Mouse (Mus musculus) intestine, embryonic 16.5 days (tissue): Measurements from ENCODE around the gene 2410002F23Rik. TPM values are rescaled to one million over a fixed set of nuclear protein-coding genes. Genes with fewer than 3 reads are reported as not detected.

ENCODE experiments used
- ATAC-seq: fragments of 200-750 bp; cut with Nextera tagmentation; 2 replicates; pipeline ENCODE4 v1.8.0; 2017; ENCODE audit warnings: moderate TSS enrichment, moderate library complexity
- H3K27ac ChIP-seq: fragments of 300-500 bp; sonication (generic); 2 replicates; pipeline ENCODE4 v1.5.1; 2014; ENCODE audit warnings: mild to moderate bottlenecking, low read length
- H3K27me3 ChIP-seq: fragments of 300-500 bp; sonication (generic); replicated peaks from 2 replicates; pipeline ENCODE4 v1.6.1; 2014; ENCODE audit warnings: low read length, control low read depth, mixed read lengths; ENCODE audit not compliant: control insufficient read depth, insufficient read depth
- H3K36me3 ChIP-seq: fragments of 300-500 bp; sonication (generic); 2 replicates; pipeline ENCODE4 v1.6.1; 2014; ENCODE audit warnings: low read length, control low read depth; ENCODE audit not compliant: control insufficient read depth, insufficient read depth
- H3K4me1 ChIP-seq: fragments of 300-500 bp; sonication (generic); 2 replicates; pipeline ENCODE4 v1.6.1; 2014; ENCODE audit warnings: low read length, control low read depth, mixed read lengths; ENCODE audit not compliant: control insufficient read depth, insufficient read depth
- H3K4me2 ChIP-seq: fragments of 300-500 bp; sonication (generic); 2 replicates; pipeline ENCODE4 v1.6.1; 2014; ENCODE audit warnings: low read depth, low read length, control low read depth
- H3K4me3 ChIP-seq: fragments of 300-500 bp; sonication (generic); 2 replicates; pipeline ENCODE4 v1.5.1; 2014; ENCODE audit warnings: mild to moderate bottlenecking, low read length
- H3K9ac ChIP-seq: fragments of 300-500 bp; sonication (generic); 2 replicates; pipeline ENCODE4 v1.6.1; 2014; ENCODE audit warnings: low read depth, low read length
- H3K9me3 ChIP-seq: fragments of 300-500 bp; sonication (generic); 2 replicates; pipeline ENCODE4 v1.6.1; 2016; ENCODE audit warnings: low read length, control low read depth; ENCODE audit not compliant: control insufficient read depth
- WGBS: fragments of 180-500 bp; shearing (Covaris S2); extraction: QIAGEN DNeasy Blood & Tissue Kit; methylation state at CpG from one replicate; pipeline ENCODE4 v1.1.7; 2014; 5-methylcytosine and 5-hydroxymethylcytosine counted together
- polyA plus RNA-seq: library from polyadenylated mRNA; unstranded; fragments of >200 nt; fragmentation: Nextera tagmentation; extraction: Ambion mirVana; gene quantifications from 2 replicates; pipeline ENCODE4 v1.2.1, GENCODE M21; 2015

2410002F23Rik gene
- polyA plus RNA-seq, 1 experiment from 2014 or later: 114 TPM

- H3K9me3 ChIP-seq: no peaks in the 10 kb centered on the region
- no peak overlapping the region for H3K27ac ChIP-seq
- no peak overlapping the region for H3K9ac ChIP-seq
- H3K4me3 ChIP-seq: no peak overlapping the region
- H3K4me1 ChIP-seq: no peaks in the 10 kb centered on the region
- no peak for ATAC-seq
- no peaks in the 10 kb centered on the region for H3K36me3 ChIP-seq
- H3K4me2 ChIP-seq: no peak overlapping the region
- H3K27me3 ChIP-seq: peaks cover 6% of the 10 kb centered on the region; the same call in 1 of the 2 replicates
- WGBS: 74% methylated on average over 7 of the region's 7 CpGs
Measured at GRCm38 (mm10) chr7:44273446-44273845, 26.9 kb downstream of the 2410002F23Rik start.

- Histone ChIP-seq H3K4me1 (no peaks in the 10 kb centered on the region), H3K36me3 (no peaks in the 10 kb centered on the region), H3K4me2 (no peak overlapping the region), H3K4me3 (no peak overlapping the region), H3K27ac (no peak overlapping the region), H3K9ac (no peak overlapping the region), H3K9me3 (no peaks in the 10 kb centered on the region), H3K27me3 (peaks cover 6% of the 10 kb centered on the region; the same call in 1 of the 2 replicates)
- ATAC-seq: no peak
- WGBS: 30% methylated on average over 11 of the region's 11 CpGs
Measured at GRCm38 (mm10) chr7:44274096-44274495, 27.6 kb downstream of the 2410002F23Rik start.

- H3K4me2 ChIP-seq: no peak overlapping the region
- no peaks in the 10 kb centered on the region for H3K36me3 ChIP-seq
- H3K9ac ChIP-seq: no peak overlapping the region
- H3K9me3 ChIP-seq: no peaks in the 10 kb centered on the region
- H3K4me3 ChIP-seq: no peak overlapping the region
- no peaks in the 10 kb centered on the region for H3K4me1 ChIP-seq
- ATAC-seq: no peak
- H3K27me3 ChIP-seq: peaks cover 6% of the 10 kb centered on the region; the same call in 1 of the 2 replicates
- 80% methylated on average over 3 of the region's 3 CpGs for WGBS
- H3K27ac ChIP-seq: no peak overlapping the region
Measured at GRCm38 (mm10) chr7:44275546-44275945, 29.0 kb downstream of the 2410002F23Rik start.

DNA sequence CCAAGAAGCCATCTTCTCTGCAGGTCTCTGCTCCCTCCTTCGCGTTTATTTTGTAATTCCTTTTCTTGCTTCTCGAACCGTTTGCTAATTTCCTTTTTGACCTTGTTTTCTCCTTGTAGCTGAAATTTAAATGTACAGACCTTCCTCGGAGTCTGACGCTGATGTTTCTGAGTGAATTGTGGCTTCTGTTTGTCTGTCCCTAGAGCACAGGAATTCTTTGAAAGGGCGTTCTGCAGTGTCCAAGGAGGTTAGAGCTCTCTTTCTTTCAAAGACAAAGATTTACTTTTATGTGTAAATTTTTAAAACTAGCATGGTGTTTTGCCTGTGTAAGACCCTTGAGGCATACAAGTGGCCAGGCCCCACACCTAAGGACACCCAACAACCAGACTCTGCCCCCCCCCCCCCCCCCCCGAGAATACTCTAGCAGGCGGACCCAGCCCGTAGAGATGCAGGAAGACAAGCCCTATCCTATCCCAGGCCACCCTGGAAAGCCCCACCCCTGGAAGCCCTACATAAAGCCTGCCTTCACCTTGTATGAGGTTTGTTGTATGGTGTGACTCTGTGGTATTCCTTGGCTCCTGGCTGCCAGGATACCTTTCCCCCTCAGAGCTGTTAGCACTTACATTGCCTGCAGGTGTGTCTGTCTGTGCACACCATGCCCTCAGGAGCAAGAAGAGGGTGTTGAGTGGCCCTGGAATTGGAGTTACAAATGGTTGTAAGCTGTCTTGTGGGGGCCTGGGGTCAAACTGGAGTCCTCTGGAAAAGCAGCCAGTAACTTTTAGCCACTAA is 30.1 kb downstream of the 2410002F23Rik start:
- H3K9me3 ChIP-seq: no peaks in the 10 kb centered on the region
- H3K27ac ChIP-seq: no peak overlapping the region
- peaks cover 6% of the 10 kb centered on the region; the same call in 1 of the 2 replicates for H3K27me3 ChIP-seq
- 71% methylated on average over 10 of the region's 10 CpGs for WGBS
- H3K4me1 ChIP-seq: no peaks in the 10 kb centered on the region
- ATAC-seq: no peak
- no peak overlapping the region for H3K9ac ChIP-seq
- H3K4me2 ChIP-seq: no peak overlapping the region
- H3K36me3 ChIP-seq: no peaks in the 10 kb centered on the region
- no peak overlapping the region for H3K4me3 ChIP-seq

- H3K27me3 ChIP-seq: peaks cover 6% of the 10 kb centered on the region; the same call in 1 of the 2 replicates
- no peaks in the 10 kb centered on the region for H3K4me1 ChIP-seq
- no peaks in the 10 kb centered on the region for H3K9me3 ChIP-seq
- no peak overlapping the region for H3K4me2 ChIP-seq
- WGBS: 36% methylated on average over 2 of the region's 2 CpGs
- no peaks in the 10 kb centered on the region for H3K36me3 ChIP-seq
- H3K27ac ChIP-seq: no peak overlapping the region
- ATAC-seq: no peak
- no peak overlapping the region for H3K4me3 ChIP-seq
- no peak overlapping the region for H3K9ac ChIP-seq
Measured at GRCm38 (mm10) chr7:44277250-44277622, 30.7 kb downstream of the 2410002F23Rik start.

- no peaks in the 10 kb centered on the region for H3K27me3 ChIP-seq
- H3K9me3 ChIP-seq: no peaks in the 10 kb centered on the region
- WGBS: 66% methylated on average over 1 of the region's 1 CpGs
- no peak overlapping the region for H3K4me2 ChIP-seq
- no peak overlapping the region for H3K9ac ChIP-seq
- no peaks in the 10 kb centered on the region for H3K36me3 ChIP-seq
- no peak overlapping the region for H3K4me3 ChIP-seq
- ATAC-seq: no peak
- no peaks in the 10 kb centered on the region for H3K4me1 ChIP-seq
- H3K27ac ChIP-seq: no peak overlapping the region
Measured at GRCm38 (mm10) chr7:44280959-44281358, 34.4 kb downstream of the 2410002F23Rik start.

DNA sequence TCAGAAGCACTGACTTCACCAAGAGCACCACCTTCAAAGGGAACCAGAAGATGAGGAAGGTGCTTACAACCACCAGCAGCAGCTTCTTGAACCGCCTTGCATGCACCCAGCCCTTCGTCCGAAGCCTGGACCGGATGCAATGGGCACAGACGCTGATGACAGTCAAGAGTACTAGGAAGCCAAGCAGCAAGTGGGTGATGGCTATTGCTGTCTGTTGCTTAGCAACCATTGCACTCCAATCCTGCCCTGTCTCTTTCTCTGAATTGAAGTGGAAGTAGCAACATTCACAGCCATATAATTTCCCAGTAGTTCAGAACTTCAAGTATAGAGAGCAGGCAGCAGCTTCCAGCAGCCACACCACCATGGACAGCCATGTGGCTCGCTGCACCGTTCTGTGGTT is 35.1 kb downstream of the 2410002F23Rik start:
- H3K4me3 ChIP-seq: no peak overlapping the region
- H3K9ac ChIP-seq: no peak overlapping the region
- no peaks in the 10 kb centered on the region for H3K36me3 ChIP-seq
- no peak for ATAC-seq
- 77% methylated on average over 7 of the region's 7 CpGs for WGBS
- no peaks in the 10 kb centered on the region for H3K9me3 ChIP-seq
- no peaks in the 10 kb centered on the region for H3K27me3 ChIP-seq
- no peak overlapping the region for H3K27ac ChIP-seq
- no peaks in the 10 kb centered on the region for H3K4me1 ChIP-seq
- no peak overlapping the region for H3K4me2 ChIP-seq

- Histone ChIP-seq H3K36me3 (no peaks in the 10 kb centered on the region), H3K27me3 (no peaks in the 10 kb centered on the region), H3K4me3 (no peak overlapping the region), H3K9ac (no peak overlapping the region), H3K27ac (no peak overlapping the region), H3K9me3 (no peaks in the 10 kb centered on the region), H3K4me1 (no peaks in the 10 kb centered on the region), H3K4me2 (no peak overlapping the region)
- WGBS: 49% methylated on average over 7 of the region's 7 CpGs
- ATAC-seq: no peak
Measured at GRCm38 (mm10) chr7:44287760-44288159, 41.2 kb downstream of the 2410002F23Rik start.

DNA sequence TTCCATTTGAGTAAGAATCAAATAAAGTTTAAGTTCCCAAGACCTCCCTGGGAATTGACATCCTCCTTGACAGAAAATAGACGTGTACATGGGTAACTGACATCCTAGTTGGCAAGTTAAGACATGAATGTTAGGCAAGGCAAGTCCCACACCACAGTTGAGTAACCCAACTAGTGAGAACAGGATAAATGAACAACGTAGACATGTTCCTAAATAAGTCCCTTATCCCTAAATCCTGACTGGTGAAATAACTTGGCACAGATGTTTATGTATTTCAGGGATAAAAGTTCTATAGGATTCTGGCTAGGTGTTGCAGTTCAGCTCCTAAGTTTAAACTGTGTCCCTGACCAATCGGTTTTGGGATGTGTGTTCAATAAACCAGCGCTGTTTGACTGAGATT is 44.5 kb downstream of the 2410002F23Rik start:
- Histone ChIP-seq H3K9ac (no peak overlapping the region), H3K27me3 (no peaks in the 10 kb centered on the region), H3K4me1 (no peaks in the 10 kb centered on the region), H3K36me3 (no peaks in the 10 kb centered on the region), H3K4me3 (no peak overlapping the region), H3K27ac (no peak overlapping the region), H3K4me2 (no peak overlapping the region), H3K9me3 (no peaks in the 10 kb centered on the region)
- 82% methylated on average over 4 of the region's 4 CpGs for WGBS
- ATAC-seq: no peak

DNA sequence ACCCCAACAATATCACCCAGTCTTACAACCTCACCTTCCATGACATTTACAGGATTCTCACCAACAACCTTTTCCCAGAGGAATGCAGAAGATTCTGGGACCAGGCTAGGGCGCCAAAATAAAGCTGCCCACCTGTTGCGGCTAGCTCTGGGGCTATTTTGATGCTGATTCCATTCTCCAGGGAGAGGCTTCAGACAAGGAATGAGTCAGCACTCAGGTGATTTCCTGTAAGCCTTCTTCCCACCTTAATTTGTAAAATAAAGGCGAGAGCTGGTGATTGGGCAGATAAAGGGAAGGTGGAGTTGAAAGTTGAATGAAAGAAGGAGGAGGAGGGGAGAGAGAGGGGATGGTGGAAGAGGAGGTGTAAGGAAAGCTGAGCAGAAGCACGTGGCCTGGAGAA is 44.9 kb downstream of the 2410002F23Rik start:
- no peaks in the 10 kb centered on the region for H3K27me3 ChIP-seq
- WGBS: 50% methylated on average over 4 of the region's 4 CpGs
- H3K4me2 ChIP-seq: no peak overlapping the region
- H3K9ac ChIP-seq: no peak overlapping the region
- ATAC-seq: no peak
- no peaks in the 10 kb centered on the region for H3K36me3 ChIP-seq
- H3K4me3 ChIP-seq: no peak overlapping the region
- H3K9me3 ChIP-seq: no peaks in the 10 kb centered on the region
- no peak overlapping the region for H3K27ac ChIP-seq
- no peaks in the 10 kb centered on the region for H3K4me1 ChIP-seq
